Mouse (Mus musculus) inflammation-experienced regulatory T-cells, adult 6 months (primary cell): ENCODE results near the gene Mvb12b. TPM values are rescaled to one million over a fixed set of nuclear protein-coding genes. Genes with fewer than 3 reads are reported as not detected.
"Not testable (repeated sequence)": the region's sequence is repeated elsewhere in the genome, so short reads cannot be mapped to it uniquely, and the experiment has no call there.

ENCODE experiments used
- ATAC-seq: one replicate; pipeline ENCODE4 v1.8.0; 2017
- polyA plus RNA-seq, 3 experiments: library from polyadenylated mRNA; unstranded; fragments of 100-300 nt; shearing (Covaris generic); gene quantifications; one replicate each; pipeline ENCODE4 v1.2.1; 2017

Mvb12b gene
- polyA plus RNA-seq, result 1 to 10 TPM in 2 of 3 experiments, under 1 TPM in 1; 0.80 to 2.0 (median 1.9) TPM

GRCm38 (mm10) chr2:33887328-33888099 is at the start of gene Mvb12b:
Gene Mvb12b, minus strand, starts transcription at chr2:33887946.
- ATAC-seq, result peak; percentile 61

DNA sequence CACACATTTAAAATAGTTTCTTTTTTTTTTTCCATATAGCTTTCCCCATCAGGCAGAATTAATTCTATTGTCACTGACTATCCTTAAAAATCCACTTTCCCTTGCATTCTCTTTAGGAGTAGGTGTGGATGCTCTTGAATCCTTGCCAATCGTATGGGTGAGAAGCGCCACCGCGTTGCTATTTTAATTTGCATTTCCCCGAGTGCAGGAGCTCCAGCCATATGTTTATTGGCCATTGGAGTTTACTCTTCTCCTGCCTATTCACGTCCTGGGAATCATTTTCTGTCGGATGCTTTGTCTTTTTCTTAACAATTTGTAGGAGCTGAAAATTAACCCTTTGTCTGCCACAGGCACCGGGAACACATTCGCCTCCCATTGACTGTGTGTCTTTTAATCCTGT is 48.0 kb upstream of the Mvb12b start:
- ATAC-seq, result no peak

- ATAC-seq, result no peak
Measured at GRCm38 (mm10) chr2:33933606-33934510, 46.1 kb upstream of the Mvb12b start.

- no peak for ATAC-seq
Measured at GRCm38 (mm10) chr2:33931161-33931560, 43.4 kb upstream of the Mvb12b start.

- no peak for ATAC-seq
Measured at GRCm38 (mm10) chr2:33925288-33925687, 37.5 kb upstream of the Mvb12b start.

GRCm38 (mm10) chr2:33923482-33923881 is 35.7 kb upstream of the Mvb12b start:
- ATAC-seq, result no peak

- no peak for ATAC-seq
Measured at GRCm38 (mm10) chr2:33922466-33922865, 34.7 kb upstream of the Mvb12b start.

DNA sequence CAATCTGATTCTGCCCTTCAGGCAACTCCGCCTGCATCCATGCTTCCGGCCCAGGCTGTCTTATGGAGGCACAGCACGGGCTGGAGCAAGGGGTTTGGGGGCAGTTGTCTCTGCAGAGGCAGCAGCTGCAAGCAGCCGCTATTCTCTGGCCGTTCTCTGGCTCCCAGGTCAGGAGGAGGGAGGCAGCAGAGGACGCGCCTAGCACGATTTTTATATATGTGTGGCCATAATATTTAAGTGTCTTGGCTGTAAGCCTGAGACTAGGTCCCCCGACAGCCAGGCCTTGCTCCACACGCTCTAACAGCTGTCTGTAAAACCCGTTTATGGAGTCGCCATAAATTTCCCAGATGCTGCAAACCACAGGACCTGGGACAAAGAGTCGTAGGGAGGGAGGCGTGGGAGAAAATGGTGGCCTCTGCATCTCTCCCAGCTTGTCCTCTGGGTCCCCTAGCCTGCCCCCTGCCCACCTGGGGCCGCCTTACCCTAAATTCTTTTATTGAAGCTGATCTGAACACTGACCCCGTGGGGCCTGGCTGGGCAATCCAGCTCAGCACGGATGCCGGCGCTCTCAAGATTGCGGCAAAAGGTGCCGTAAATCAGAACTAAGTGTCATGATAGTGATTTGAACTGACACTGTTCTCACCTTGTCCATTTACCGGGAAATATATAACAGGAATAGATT is 32.3 kb upstream of the Mvb12b start:
- no peak for ATAC-seq

- no peak for ATAC-seq
Measured at GRCm38 (mm10) chr2:33918824-33919223, 31.1 kb upstream of the Mvb12b start.

DNA sequence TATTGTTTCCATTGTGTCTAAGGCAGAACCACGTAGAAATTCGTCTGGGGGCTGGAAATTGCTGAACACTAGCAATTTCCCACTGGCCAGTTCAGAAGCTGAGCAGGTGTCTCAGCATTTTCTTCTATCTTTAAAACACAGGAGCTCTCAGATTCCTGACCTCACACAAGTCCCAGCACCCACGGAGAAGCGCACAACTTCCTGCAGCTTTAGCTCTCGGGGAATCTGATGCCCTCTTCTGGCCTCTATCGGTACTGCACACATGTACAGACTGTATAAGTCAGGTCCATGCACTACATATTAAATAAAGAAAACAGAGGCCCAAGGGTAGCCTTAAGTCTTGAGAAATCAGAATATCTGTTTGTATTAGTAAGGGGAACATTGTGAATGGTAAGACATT is 30.6 kb upstream of the Mvb12b start:
- no peak for ATAC-seq

DNA sequence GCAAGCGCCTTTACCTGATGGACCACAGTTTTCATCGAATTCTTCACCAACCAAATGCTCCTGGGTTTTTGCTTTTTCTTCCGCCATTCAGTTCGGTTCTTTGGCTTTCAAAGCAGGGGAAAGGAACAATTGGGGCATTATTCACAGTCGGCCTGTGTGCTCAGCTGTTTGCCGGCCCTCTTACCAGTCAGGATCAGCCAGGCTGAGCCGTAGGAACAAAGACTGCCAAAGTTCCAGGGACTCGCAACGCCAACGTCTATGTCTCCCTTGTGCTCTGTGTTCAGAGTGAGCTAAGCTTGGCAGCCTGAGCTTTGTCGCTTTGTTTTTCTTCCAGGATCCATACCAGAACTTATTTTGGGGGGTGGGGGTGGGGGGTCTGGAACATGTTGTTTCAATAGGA is 28.9 kb upstream of the Mvb12b start:
- no peak for ATAC-seq

- no peak for ATAC-seq
Measured at GRCm38 (mm10) chr2:33914998-33915397, 27.3 kb upstream of the Mvb12b start.

- ATAC-seq, result no peak
Measured at GRCm38 (mm10) chr2:33914334-33914733, 26.6 kb upstream of the Mvb12b start.

GRCm38 (mm10) chr2:33913598-33913997 is 25.9 kb upstream of the Mvb12b start:
- not testable (repeated sequence) for ATAC-seq

DNA sequence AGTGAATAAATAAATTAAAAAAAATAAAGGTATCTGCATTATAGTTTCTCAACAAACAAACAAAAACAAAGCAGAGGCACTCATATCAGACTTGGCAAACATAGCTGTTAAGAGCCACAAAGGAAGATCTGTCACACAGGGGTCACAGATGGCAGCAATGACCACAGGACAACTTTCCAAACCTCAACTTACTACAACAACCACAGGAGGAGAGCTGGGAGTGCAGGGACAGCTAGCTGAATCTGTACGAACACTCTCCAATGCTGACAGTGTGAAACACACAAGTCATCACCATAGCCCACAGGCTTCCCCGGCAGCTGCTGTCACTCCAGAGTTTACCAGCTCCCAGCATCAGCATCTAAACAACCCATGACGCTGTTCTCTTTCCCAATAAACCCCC is 25.0 kb upstream of the Mvb12b start:
- ATAC-seq, result no peak

- ATAC-seq, result peak; percentile 97
Measured at GRCm38 (mm10) chr2:33908374-33908773, 20.6 kb upstream of the Mvb12b start.

- no peak for ATAC-seq
Measured at GRCm38 (mm10) chr2:33907174-33907573, 19.4 kb upstream of the Mvb12b start.

GRCm38 (mm10) chr2:33895829-33896228 is 8.1 kb upstream of the Mvb12b start:
- ATAC-seq, result no peak

GRCm38 (mm10) chr2:33893151-33893550 is 5.4 kb upstream of the Mvb12b start:
- no peak for ATAC-seq

DNA sequence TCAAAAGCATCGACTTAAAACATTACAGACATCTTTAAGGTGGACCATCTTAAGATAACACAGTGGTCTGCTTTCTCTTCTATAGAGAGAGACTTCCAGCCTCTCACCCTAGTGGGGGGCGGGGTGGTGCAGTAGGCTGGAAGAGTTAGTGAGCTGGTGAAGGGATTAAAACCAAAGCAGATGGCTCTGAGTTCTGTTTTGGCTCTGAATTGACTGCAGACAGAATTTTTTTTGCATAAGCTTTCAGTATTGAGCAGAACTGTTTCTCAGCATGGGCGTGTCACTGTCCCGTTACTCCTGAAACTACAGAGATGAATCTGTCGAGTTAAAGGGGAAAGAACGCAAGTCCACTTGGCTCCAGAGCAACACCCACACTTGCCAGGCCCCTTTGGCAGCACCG is 4.6 kb upstream of the Mvb12b start:
- ATAC-seq, result no peak

DNA sequence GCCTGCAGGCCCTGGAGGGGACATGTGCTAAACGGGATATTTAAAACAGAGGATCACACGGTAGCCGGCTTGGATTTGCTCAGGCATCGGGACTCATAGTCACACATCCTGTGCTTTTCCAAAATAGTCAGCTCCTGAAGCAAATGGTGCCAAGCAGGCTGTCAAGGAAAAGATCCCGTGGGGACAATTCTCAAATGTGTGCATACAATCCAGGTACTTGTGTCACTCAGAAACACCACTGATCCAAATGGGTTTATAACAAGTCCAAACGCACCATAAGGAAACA is 297 bp upstream of the Mvb12b start:
- no peak for ATAC-seq

GRCm38 (mm10) chr2:33886386-33887327 is 1.1 kb downstream of the Mvb12b start:
- peak; percentile 55 for ATAC-seq
